Mouse (Mus musculus) B cell, adult 2 months (primary cell): ENCODE data around the gene Ppie.
"Not testable (repeated sequence)": the region's sequence is repeated elsewhere in the genome, so short reads cannot be mapped to it uniquely, and the experiment has no call there.

ENCODE experiments used
- DNase-seq, 2 experiments: peaks; one replicate each; pipeline ENCODE4 v3.0.0; 2022

Gene Ppie

DNA sequence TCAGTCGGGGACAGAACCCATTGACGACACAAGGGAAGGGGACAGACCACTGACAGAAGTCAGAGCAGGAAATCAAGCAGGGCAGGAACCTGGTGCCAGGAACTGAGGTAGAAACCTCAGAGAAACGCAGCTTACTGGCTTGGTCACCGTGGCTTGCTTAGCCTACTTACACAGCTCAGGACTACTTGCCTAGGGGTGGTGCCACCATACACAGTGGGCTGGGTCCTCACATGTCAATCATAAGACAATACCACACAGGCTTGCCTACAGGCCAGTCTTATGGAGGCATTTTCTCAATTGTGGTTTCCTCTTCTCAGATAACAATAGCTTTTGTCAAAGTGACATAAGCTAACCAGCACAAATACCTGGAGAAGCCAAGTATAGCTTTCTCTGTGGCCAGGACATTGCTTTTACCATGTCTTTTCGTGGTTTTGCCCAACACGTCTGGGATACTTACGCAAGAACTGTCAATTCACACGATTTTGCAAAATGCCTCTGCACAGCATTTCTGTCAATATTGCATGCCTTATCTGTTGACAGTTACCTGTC lies 27.5 kb downstream of the Ppie start:
- no peak for DNase-seq

DNA sequence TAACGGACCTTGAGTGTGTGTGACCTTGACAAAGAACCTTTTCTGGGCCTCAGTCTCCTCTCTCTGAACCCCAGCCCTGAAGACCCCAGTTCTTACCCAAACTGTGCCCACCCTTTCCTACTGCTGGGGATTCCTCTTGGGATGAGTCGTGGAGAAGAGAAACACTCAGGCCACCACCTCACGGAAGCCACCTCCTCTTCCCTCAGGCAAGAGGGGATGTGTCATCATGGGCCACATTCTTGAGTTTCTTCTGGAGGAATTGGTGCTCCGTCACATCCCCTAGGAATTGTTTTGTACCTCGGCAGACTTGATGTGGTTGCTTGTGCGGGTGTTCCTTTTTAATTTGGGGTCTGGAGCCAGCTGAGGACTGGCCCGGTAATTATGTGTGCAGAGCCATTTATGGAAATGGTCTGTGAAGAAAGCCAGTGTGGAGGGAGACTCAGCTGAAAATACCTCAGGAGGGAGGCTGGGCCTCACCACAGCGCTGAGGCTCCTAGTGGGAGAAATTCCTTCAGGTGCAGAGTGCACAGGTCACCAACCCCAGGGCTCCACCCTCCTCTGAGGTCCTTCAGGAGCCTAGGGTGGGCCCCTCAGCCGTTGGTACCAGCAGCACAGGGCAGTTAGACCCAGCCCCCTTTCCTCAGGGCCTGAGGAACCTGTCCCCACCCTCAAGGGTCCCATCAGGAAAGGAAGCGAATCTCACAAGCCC lies 28.3 kb downstream of the Ppie start:
- not testable (repeated sequence) for DNase-seq

DNA sequence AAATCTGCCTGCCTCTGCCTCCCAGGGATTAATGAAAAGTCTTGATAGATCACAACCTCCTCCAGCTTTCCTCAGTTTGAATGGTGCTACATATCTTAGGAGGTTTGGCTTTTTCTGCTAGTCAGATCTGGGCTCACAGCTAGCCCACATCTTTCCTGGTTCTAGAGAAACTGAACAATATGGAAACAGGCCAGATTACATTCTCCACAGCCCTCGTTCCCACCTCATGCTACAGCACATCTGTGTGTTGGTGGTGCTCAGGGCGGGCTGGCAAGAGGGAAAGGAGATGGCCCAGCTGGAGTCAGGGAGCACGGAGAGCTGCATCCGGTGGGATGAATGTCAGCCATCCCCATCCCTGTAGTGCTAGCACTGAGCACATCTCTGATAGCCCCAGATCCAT lies 29.0 kb downstream of the Ppie start:
- DNase-seq, result no peak

DNA sequence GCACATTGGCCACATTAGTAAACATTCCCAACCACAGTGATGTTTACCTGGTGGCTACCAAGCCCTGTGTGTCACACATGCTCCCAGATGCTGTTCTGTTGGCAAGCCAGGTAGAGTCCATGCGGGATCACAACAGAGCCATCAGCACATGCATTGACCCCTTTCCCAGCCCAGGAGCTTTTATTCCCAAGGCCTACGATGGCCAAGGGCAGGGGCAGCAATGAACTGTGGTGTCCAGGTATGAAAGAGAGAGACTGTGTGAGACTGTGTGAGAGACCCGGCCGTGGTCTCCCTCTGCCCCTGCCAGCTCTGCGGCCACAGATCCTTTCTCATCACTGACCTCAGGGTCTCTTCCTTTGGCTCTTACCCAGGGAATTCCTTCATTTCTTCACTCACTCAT lies 31.7 kb downstream of the Ppie start:
- no peak for DNase-seq

DNA sequence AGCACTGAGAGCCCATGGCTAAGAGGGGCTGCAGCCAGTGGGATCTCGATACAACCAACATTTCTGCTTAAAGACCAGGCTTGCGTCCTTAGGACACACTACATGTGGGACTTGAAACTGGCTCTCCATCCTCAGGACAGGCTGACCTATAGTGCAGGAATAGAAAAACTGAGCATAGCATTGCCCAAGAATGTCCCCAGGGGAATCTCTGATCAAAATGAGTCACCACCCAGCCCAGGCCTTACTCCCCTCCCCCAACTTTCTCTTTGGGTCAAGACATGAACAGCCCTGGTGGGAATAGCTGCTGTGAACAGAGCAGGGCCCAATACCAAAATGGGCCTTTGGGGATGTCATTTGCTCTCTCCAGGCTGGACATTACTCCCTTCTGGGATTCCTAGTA lies 32.9 kb downstream of the Ppie start:
- DNase-seq, result no peak

DNA sequence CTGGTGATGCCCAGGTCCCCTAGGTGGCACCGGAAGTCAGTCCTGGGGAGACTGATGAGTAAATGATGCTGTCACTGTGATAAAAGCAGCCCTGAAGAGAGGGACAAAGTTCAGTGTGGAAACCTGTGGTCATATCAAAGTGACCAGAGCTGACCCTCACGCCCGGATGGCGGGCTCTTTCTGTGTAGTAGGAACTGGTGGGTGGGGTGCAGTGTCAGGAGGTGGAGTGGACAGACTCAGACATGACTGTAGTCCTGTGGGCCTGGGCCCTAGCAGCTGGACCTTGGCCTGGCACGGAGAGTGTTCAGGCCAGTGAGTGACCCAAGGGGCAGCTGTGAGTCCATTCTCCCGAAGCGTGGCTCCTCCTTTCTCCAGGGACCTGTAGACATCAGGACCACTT lies 33.8 kb downstream of the Ppie start:
- not testable (repeated sequence) for DNase-seq

DNA sequence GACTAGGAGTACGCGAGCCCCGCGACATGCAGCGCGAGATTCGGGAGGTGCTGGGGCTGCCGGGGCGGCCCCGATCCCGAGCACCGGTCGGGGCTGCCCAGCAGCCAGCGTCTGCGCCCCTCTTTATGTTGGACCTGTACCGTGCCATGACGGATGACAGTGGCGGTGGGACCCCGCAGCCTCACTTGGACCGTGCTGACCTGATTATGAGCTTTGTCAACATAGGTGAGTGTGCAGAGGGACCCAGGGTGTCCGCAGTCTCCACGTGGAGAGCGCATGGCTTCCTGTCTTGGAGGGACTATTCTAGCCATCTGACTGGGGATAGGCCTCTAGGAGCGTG lies 34.3 kb downstream of the Ppie start:
- DNase-seq, result no peak

DNA sequence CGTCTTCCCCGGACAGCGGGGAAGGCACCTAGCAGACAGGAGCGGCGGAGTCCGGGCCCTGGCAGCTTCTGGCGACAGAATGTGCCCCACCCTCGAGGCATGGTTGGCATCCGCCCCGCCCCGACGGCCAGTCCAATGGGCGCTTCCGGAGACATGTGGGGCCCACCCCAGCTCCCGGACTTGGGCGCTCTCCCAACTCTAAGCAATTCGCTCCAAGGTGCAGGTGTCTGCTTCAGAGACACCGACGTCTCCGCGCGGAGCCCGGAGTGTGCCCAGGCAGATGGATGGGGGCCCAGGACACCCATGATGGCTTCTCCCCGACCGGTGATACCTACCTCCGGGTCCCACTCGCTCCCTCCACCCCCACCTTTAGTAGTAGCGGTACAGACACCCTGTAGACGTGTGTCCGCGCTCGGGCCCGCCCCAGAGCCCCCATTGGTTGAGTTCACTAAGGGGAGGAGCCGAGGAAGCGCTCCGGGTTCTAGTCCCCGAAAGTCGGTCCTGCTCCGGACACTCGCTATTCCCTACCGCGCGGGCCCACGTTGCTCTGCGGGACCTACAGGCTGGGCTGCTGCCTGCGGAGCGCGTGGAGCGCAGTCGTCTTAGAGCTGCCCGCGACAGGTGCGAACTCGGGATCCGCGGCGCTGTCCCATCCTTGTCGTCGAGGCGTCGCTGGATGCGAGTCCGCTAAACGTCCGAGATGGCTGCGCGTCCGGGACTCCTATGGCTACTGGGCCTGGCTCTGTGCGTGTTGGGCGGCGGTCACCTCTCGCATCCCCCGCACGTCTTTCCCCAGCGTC lies 34.9 kb downstream of the Ppie start, which contains the start of gene Bmp8b:
Gene Bmp8b, plus strand, starts transcription at position 515 of the 800 bp plus-strand sequence.
- DNase-seq, result no peak

DNA sequence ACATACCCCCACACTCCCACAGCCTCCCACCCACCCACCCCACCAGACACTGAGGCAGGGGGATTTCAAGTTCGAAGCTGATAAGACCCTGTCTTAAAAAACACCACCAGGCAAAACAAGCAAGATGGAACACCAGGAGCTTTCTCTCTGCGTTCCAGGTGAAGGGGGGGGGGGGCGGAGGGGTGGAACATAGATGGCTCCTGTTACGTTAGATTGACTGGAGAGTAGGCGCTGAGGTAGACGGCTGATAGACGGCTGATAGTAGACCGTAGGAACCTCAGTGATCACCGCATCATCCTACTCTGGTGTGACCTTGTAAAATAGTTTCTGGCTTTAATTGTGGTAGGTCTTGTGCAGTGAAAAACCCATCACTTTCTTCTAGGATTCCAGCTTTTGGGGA lies 45.9 kb downstream of the Ppie start:
- DNase-seq, result no peak

DNA sequence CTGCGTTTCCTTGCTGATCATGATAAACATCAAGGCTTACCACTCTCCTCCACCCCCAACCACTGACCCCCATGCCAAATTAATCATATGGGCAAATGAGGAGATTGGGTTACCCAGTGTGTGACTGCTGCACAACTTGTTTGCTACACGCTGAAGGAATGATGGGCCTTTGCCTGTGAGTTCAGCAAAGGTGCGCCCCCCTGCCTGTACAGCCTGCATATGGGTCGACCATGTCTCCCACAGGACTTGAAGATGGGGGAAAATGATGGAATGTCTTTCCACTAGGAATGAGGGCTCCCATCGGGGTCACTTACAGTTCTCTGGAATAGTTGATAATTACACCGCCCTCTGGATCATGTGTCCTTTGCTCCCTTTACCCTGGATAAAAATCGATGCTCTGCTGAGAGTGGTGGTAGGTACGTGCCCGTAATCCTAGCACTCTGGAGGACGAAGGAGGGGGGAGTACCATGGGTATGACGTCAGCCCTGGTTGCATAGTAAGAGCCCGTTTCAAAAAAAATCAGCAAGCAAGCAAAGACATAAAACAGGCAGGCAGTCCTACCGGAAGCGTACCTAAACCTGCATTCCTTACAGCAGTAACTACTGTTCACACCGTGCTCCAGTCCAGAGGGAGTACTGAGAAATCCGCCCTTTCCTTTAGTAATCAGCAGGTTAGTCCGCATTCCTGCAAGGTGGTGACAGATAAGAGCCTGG lies 46.5 kb downstream of the Ppie start:
- no peak for DNase-seq

DNA sequence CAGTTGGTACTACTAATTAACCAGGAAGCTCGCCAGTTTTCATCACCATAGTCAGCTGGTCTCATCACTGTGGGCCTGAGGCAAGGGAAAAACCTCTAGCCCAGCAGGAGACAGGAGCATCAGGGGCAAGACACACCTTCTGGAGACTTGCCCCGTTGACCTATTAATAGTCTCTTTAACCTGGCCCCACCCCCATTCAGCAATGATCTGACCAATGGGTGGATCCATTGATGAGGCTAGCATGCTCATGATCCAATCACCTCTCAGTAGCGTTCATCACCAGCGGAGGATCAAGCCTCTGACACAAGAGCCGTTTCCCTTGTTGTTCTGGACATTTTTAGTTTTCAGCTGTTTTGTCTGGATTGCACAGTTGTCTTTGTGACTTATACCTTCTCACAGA lies 47.1 kb downstream of the Ppie start:
- no peak for DNase-seq

DNA sequence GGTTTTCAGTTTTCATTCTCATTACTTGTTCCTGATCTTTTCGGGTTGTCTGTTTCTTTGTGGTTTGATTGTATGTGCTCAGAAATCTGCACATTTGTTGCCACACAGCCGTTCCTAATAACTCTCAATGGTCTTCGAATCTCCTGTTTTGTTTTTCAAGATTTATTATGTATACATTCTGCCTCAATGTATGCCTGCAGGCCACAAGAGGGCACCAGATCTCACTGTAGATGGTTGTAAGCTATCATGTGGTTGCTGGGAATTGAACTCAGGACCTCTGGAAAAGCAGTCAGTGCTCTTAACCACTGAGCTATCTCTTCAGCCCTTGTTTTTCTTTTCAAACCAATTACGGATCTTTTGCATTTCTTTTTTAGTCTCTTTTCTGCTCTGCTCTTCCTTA lies 53.4 kb downstream of the Ppie start:
- peak; percentile 19 for DNase-seq

DNA sequence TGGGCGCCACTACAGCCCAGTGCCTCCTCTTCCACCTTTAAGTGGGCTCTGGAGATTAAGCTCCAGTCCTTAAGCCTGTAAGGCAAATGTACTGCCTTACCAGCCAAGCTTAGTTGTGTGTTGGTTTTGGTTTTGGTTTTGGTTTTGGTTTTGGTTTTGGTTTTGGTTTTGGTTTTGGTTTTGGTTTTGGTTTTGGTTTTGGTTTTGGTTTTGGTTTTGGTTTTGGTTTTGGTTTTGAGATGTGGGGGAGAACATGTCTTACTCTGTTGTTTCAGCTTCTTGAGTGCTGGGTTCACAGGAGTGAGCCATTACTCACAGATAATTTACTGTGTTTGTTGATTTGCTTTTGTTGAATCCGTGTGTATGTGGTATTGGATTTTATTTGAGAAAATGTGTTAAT lies 54.5 kb downstream of the Ppie start:
- DNase-seq, result peak; percentile 40 to 47

DNA sequence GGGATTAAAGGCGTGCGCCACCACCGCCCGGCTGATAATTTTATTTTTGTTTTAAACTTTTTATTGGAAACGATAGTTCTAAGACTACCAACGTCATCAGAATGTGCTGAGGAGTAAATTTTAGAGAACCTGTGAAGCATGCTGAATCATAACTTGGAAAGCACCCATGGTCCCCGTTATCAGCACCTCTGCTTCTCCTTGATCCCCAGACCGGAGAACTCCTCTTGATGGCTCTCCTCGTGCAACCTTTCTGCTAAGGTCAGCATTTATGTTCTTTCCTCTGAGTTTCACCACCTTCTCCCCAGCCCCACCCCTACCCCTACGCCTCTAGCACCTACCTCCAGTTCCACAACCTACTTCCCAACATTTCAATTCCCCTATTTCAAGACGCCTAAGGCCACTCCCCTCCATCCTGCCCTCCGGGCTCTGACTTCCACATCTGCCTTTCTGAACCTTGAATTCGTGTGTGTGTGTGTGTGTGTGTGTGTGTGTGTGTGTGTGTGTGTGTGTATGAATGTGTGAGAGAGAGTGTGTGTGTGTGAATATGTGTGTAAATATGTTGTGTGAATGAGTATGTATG lies 56.3 kb downstream of the Ppie start:
- no peak for DNase-seq

DNA sequence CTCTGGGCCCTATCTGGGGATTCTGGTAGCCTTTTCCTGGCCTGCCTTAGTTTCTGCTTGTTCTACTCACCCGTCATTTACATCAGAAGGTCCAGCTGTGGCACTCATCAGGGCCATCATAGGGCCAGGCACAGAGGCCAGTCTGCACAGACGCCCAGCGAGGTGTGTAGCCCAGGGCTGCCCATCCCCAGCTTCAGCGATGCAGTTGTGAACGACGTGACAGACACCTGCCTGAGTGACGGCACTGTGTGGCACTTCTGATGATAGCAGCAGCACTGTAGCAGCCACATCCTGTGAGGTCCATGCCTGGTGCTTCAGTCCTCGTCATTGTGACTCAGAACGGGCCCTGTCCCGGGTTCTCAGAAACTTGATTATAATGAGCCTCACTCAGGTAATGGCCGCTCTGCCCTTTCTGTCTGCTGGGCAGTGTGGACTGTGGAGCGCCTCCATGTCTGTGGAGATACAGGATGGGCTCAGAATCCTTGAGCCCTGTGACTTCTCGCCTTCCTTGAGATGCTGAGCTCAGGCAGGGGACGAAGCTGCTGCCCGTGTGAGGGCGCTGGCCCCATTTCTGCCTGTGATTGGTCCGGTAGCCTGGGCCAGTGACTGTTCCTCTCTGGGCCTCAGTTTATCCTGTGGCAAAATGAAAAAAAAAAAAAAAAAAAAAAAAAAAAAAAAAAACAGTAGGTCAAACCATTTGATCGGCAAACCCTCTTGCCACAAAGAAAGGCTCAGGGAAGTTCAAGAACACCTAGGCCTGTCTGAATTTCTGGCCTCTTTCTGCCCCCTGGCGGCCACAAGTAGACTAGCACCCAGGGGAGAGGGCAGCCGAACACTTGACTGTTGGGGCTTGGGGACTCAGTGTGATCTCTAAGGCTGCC lies 57.2 kb downstream of the Ppie start:
- DNase-seq, result peak; percentile 82 to 84

DNA sequence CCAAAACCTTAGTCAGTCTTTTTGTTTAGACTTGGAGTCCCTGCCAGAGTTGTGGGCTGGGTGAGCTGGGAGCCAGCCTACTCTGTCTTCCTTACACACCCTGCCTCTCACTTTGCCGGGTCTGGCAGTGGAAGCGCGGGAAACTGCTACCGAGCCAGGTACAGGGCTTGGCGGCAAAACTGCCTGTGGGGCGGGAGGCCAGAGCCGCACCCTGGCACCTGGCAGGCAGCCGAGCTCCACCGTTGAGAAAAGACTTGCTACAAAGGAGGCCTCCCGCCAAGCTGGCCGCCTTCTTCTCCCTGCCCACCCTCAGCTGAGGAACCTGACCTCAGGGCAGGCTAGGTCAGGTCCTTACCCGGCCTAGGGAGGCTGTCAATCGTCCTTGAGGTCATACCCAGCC lies 59.0 kb downstream of the Ppie start:
- DNase-seq, result no peak

DNA sequence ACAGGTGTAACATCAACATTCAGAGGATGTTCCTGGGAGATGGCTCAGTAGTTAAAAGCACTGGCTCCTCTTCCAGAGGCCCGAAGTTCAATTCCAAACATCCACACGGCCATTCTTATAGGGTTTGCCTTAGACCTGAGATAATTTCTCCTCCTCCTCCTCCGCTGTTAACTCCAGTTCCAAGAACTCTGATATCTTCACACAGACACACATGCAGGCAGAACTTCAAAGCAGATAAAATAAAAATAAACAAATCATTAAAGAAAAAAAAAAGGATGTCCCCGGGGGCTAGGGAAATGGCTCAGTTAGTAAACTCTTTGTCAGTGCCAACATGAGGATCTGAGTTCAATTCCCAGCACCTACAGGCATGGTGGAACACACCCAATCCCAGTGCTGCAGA lies 61.5 kb downstream of the Ppie start:
- DNase-seq, result no peak
